Comparison of ENCODE assay signal across 8 mouse cellular contexts in genomic region chr2:30864968-30865381, GRCm38 (mm10). TPM values are rescaled to one million over a fixed set of nuclear protein-coding genes. Genes with fewer than 3 reads are reported as not detected.
DNase-seq lines count a peak whose midpoint lies in the region; ATAC-seq and TF ChIP-seq lines count a peak whose summit lies in the region.

No protein-coding gene starts in this region.

- 2% methylated on average over 35 of the region's 35 CpGs for WGBS in embryonic facial prominence, embryonic 10.5 days
- 7% methylated on average over 35 of the region's 35 CpGs for WGBS in heart, embryonic 13.5 days
- 5% methylated on average over 35 of the region's 35 CpGs for WGBS in liver, embryonic 13.5 days (ENCODE audit: insufficient replicate concordance)
- 2% methylated on average over 35 of the region's 35 CpGs for WGBS in stomach, embryonic 14.5 days

- peak overlapping the region; percentile 66 for H3K4me2 ChIP-seq in heart, embryonic 13.5 days
- peak overlapping the region; percentile 44 for H3K4me2 ChIP-seq in liver, embryonic 13.5 days
- peak overlapping the region; percentile 63 for H3K4me2 ChIP-seq in stomach, embryonic 14.5 days (replicated peaks; ENCODE audit: low read depth, low read length)

- peaks cover 91% of the 10 kb centered on the region for H3K79me2 ChIP-seq in C2C12 (ENCODE audit: control insufficient read depth, insufficient read depth)

- peak overlapping the region; percentile 87 for H3K27ac ChIP-seq in embryonic facial prominence, embryonic 10.5 days (replicated peaks)
- H3K27ac ChIP-seq in heart, embryonic 13.5 days (replicated peaks) = peak overlapping the region; percentile 84
- H3K27ac ChIP-seq in liver, embryonic 13.5 days = no peak overlapping the region
- no peak overlapping the region for H3K27ac ChIP-seq in stomach, embryonic 14.5 days (ENCODE audit: low read length)

- H3K79me3 ChIP-seq in C2C12 (ENCODE audit: low read depth) = peaks cover 27% of the 10 kb centered on the region

- H3K9ac ChIP-seq in heart, embryonic 13.5 days = peak overlapping the region; percentile 76
- H3K9ac ChIP-seq in liver, embryonic 13.5 days = no peak overlapping the region
- H3K9ac ChIP-seq in stomach, embryonic 14.5 days (replicated peaks; ENCODE audit: low read depth, low read length) = peak overlapping the region; percentile 25; the same call in 1 of the 2 replicates

- DNase-seq in embryonic facial prominence, embryonic 10.5 days (ENCODE audit: low spot score) = peak; percentile 73
- DNase-seq in liver, embryonic 13.5 days = no peak
- DNase-seq in adrenal gland, adult 18-20 months (ENCODE audit: low spot score in 2 of 2) = no peak
- no peak for DNase-seq in spleen, adult 12 weeks (ENCODE audit: low spot score)
- no peak for DNase-seq in adrenal gland, postnatal 25 days

- H3K27me3 ChIP-seq in C2C12 (ENCODE audit: control insufficient read depth, insufficient read depth, insufficient read length) = no peaks in the 10 kb centered on the region
- H3K27me3 ChIP-seq in embryonic facial prominence, embryonic 10.5 days (replicated peaks; ENCODE audit: low read depth, poor library complexity, severe bottlenecking) = peaks cover 17% of the 10 kb centered on the region
- peaks cover 4% of the 10 kb centered on the region; the same call in 1 of the 2 replicates for H3K27me3 ChIP-seq in heart, embryonic 13.5 days (replicated peaks)
- peaks cover 52% of the 10 kb centered on the region for H3K27me3 ChIP-seq in liver, embryonic 13.5 days
- H3K27me3 ChIP-seq in stomach, embryonic 14.5 days (ENCODE audit: control insufficient read depth, insufficient read depth, low read length) = no peaks in the 10 kb centered on the region

- H3K36me3 ChIP-seq in C2C12 (ENCODE audit: control insufficient read depth, insufficient read depth) = peaks cover 10% of the 10 kb centered on the region
- peaks cover 25% of the 10 kb centered on the region for H3K36me3 ChIP-seq in embryonic facial prominence, embryonic 10.5 days (replicated peaks)
- H3K36me3 ChIP-seq in heart, embryonic 13.5 days = peaks cover 10% of the 10 kb centered on the region; the same call in 1 of the 2 replicates
- H3K36me3 ChIP-seq in liver, embryonic 13.5 days = no peaks in the 10 kb centered on the region
- no peaks in the 10 kb centered on the region for H3K36me3 ChIP-seq in stomach, embryonic 14.5 days (ENCODE audit: control insufficient read depth, insufficient read depth, low read length)

- H3K4me3 ChIP-seq in C2C12 (ENCODE audit: insufficient read depth, poor library complexity, severe bottlenecking) = peak overlapping the region; percentile 15
- H3K4me3 ChIP-seq in embryonic facial prominence, embryonic 10.5 days = peak overlapping the region; percentile 53
- peak overlapping the region; percentile 37 for H3K4me3 ChIP-seq in heart, embryonic 13.5 days
- H3K4me3 ChIP-seq in liver, embryonic 13.5 days (replicated peaks) = peak overlapping the region; percentile 18; the same call in 1 of the 2 replicates
- peak overlapping the region; percentile 29 for H3K4me3 ChIP-seq in stomach, embryonic 14.5 days (ENCODE audit: low read depth, low read length)

- no peaks in the 10 kb centered on the region for H3K9me3 ChIP-seq in embryonic facial prominence, embryonic 10.5 days
- H3K9me3 ChIP-seq in heart, embryonic 13.5 days = no peaks in the 10 kb centered on the region
- no peaks in the 10 kb centered on the region for H3K9me3 ChIP-seq in liver, embryonic 13.5 days (replicated peaks)
- no peaks in the 10 kb centered on the region for H3K9me3 ChIP-seq in stomach, embryonic 14.5 days (ENCODE audit: control insufficient read depth, low read depth, low read length)

- peaks cover 70% of the 10 kb centered on the region for H3K4me1 ChIP-seq in embryonic facial prominence, embryonic 10.5 days
- H3K4me1 ChIP-seq in heart, embryonic 13.5 days = peaks cover 43% of the 10 kb centered on the region
- peaks cover 7% of the 10 kb centered on the region for H3K4me1 ChIP-seq in liver, embryonic 13.5 days (replicated peaks)
- peaks cover 6% of the 10 kb centered on the region; the same call in 1 of the 2 replicates for H3K4me1 ChIP-seq in stomach, embryonic 14.5 days (ENCODE audit: control insufficient read depth, insufficient read depth, low read length)

- peak overlapping the region; percentile 38 for H3ac ChIP-seq in C2C12 (ENCODE audit: control insufficient read depth, insufficient read length, low read depth)

- no peak for TF ChIP-seq CTCF in C2C12 (IDR thresholded peaks at IDR 0.05; ENCODE audit: control insufficient read depth, insufficient read depth, insufficient read length)

- no peak for ATAC-seq in heart, embryonic 13.5 days (ENCODE audit: extremely low read depth, insufficient number of reproducible peaks, low FRiP score, low TSS enrichment)
- ATAC-seq in liver, embryonic 13.5 days (ENCODE audit: low read depth) = no peak
- no peak for ATAC-seq in stomach, embryonic 14.5 days (ENCODE audit: insufficient number of reproducible peaks, insufficient read depth, low FRiP score, low read depth)

TF ChIP-seq in C2C12, 6 proteins besides CTCF, POLR2A, EP300 and RAD21:
- TF ChIP-seq MAX (IDR thresholded peaks at IDR 0.05) = peak; percentile 14
- no peak for TF ChIP-seq CEBPB (IDR thresholded peaks at IDR 0.05; ENCODE audit: low read depth)
- no peak for TF ChIP-seq USF1 (IDR thresholded peaks at IDR 0.05; ENCODE audit: low read depth)
- peak; percentile 20 for TF ChIP-seq MYOD1 (IDR thresholded peaks at IDR 0.05; ENCODE audit: control insufficient read depth, insufficient read length, low read depth)
- TF ChIP-seq FOSL1 (IDR thresholded peaks at IDR 0.05; ENCODE audit: insufficient read depth, low read length, poor library complexity, severe bottlenecking) = no peak
- TF ChIP-seq MYOG (IDR thresholded peaks at IDR 0.05; ENCODE audit: control insufficient read depth, extremely low read depth, insufficient read length) = no peak

RNA-seq across cellular contexts. Expression of gene Prrx2, which starts 30.2 kb away (rescaled TPM):
- polyA plus RNA-seq in C2C12 (2012; fragmentation: generic; extraction: Trizol) = 191 TPM
- 87.6 and 94.6 TPM in 2 replicates for polyA plus RNA-seq in embryonic facial prominence, embryonic 10.5 days (2016; fragmentation: Nextera tagmentation; extraction: Ambion mirVana)
- 30.3 and 37.0 TPM in 2 replicates for polyA plus RNA-seq in heart, embryonic 13.5 days (2015; fragmentation: Nextera tagmentation; extraction: Ambion mirVana)
- 0.53 and 0.57 TPM in 2 replicates for polyA plus RNA-seq in liver, embryonic 13.5 days (2015; fragmentation: Nextera tagmentation; extraction: Ambion mirVana)
- 6.0 and 8.9 TPM in 2 replicates for polyA plus RNA-seq in stomach, embryonic 14.5 days (2014; fragmentation: Nextera tagmentation; extraction: Ambion mirVana)
- 1 to 10 TPM in 1 of 2 experiments, under 1 TPM in 1; 0.33 to 1.8 TPM for total RNA-seq in adrenal gland, adult 18-20 months (2021)
- total RNA-seq in adrenal gland, postnatal 25 days (2021) = 0.76 TPM in 1 of 2 replicates, not detected in the other

RNA-seq across cellular contexts. Expression of gene Asb6, which starts 34.8 kb away (rescaled TPM):
- 69.2 TPM for polyA plus RNA-seq in C2C12 (2012; fragmentation: generic; extraction: Trizol)
- polyA plus RNA-seq in embryonic facial prominence, embryonic 10.5 days (2016; fragmentation: Nextera tagmentation; extraction: Ambion mirVana) = 53.9 and 56.0 TPM in 2 replicates
- polyA plus RNA-seq in heart, embryonic 13.5 days (2015; fragmentation: Nextera tagmentation; extraction: Ambion mirVana) = 20.0 and 21.8 TPM in 2 replicates
- 34.6 and 36.6 TPM in 2 replicates for polyA plus RNA-seq in liver, embryonic 13.5 days (2015; fragmentation: Nextera tagmentation; extraction: Ambion mirVana)
- 27.1 and 29.1 TPM in 2 replicates for polyA plus RNA-seq in stomach, embryonic 14.5 days (2014; fragmentation: Nextera tagmentation; extraction: Ambion mirVana)
- total RNA-seq in adrenal gland, adult 18-20 months (2021) = 10 to 100 TPM; 27.1 to 33.8 TPM
- total RNA-seq in adrenal gland, postnatal 25 days (2021) = 29.2 and 31.5 TPM in 2 replicates

RNA-seq across cellular contexts. Expression of gene Ntmt1, which starts 57.3 kb away (rescaled TPM):
- 64.7 TPM for polyA plus RNA-seq in C2C12 (2012; fragmentation: generic; extraction: Trizol)
- polyA plus RNA-seq in embryonic facial prominence, embryonic 10.5 days (2016; fragmentation: Nextera tagmentation; extraction: Ambion mirVana) = 134 and 135 TPM in 2 replicates
- polyA plus RNA-seq in heart, embryonic 13.5 days (2015; fragmentation: Nextera tagmentation; extraction: Ambion mirVana) = 72.7 and 81.4 TPM in 2 replicates
- polyA plus RNA-seq in liver, embryonic 13.5 days (2015; fragmentation: Nextera tagmentation; extraction: Ambion mirVana) = 35.5 and 36.3 TPM in 2 replicates
- 99.1 and 101 TPM in 2 replicates for polyA plus RNA-seq in stomach, embryonic 14.5 days (2014; fragmentation: Nextera tagmentation; extraction: Ambion mirVana)
- total RNA-seq in adrenal gland, adult 18-20 months (2021) = 10 to 100 TPM; 35.2 to 42.8 TPM
- 46.1 and 57.5 TPM in 2 replicates for total RNA-seq in adrenal gland, postnatal 25 days (2021)

Comparison
In these comparisons a context has a peak if more than half of its experiments do, and no peak if none do; other contexts are left out.
1. H3K27ac ChIP-seq: peak in embryonic facial prominence, embryonic 10.5 days (single experiment) and heart, embryonic 13.5 days (single experiment); none in liver, embryonic 13.5 days (single experiment) and stomach, embryonic 14.5 days (single experiment).
2. Peak in every context shown above with its lines, with median percentiles within 50 percentile points of each other: H3K4me3 ChIP-seq and H3K4me2 ChIP-seq.